Mouse (Mus musculus) myocyte (in vitro differentiated cells): ENCODE measurements around the gene Prss34.

Experiments used
- MYOD1 ChIP-seq, 3 experiments: IDR thresholded peaks; one replicate each; pipeline ENCODE4 v1.6.1; 2011; ENCODE audit warnings: control low read depth in 2 of 3, low read depth in 2 of 3, mild to moderate bottlenecking in 2 of 3, moderate library complexity in 1 of 3; ENCODE audit not compliant: insufficient read length in 2 of 3, control insufficient read depth in 1 of 3
- POLR2A ChIP-seq: IDR thresholded peaks from one replicate; pipeline ENCODE4 v1.6.1; 2011; ENCODE audit warnings: low read depth, mild to moderate bottlenecking, control low read depth, moderate library complexity; ENCODE audit not compliant: insufficient read length
- TCF12 ChIP-seq: IDR thresholded peaks from one replicate; pipeline ENCODE4 v1.6.1; 2011; ENCODE audit warnings: mild to moderate bottlenecking, control low read depth; ENCODE audit not compliant: poor library complexity, insufficient read depth, severe bottlenecking

- no peak for TF ChIP-seq MYOD1 (IDR thresholded peaks at IDR 0.05; ENCODE audit: control insufficient read depth in 1 of 3, insufficient read length in 2 of 3, low read depth in 2 of 3)
- no peak for TF ChIP-seq TCF12
- no peak for TF ChIP-seq POLR2A
Observed at GRCm38 (mm10) chr17:25288842-25289241, 9.4 kb upstream of the Prss34 start.
